Mouse (Mus musculus) hindlimb bud, embryonic 11.5 days (tissue): ENCODE results near the gene Vti1a.

ENCODE experiments used
- DNase-seq: peaks from one replicate; pipeline ENCODE4 v3.0.0-alpha.2; 2012; ENCODE audit warnings: low read depth, low spot score; ENCODE audit errors: extremely low spot score

The Vti1a gene

DNA sequence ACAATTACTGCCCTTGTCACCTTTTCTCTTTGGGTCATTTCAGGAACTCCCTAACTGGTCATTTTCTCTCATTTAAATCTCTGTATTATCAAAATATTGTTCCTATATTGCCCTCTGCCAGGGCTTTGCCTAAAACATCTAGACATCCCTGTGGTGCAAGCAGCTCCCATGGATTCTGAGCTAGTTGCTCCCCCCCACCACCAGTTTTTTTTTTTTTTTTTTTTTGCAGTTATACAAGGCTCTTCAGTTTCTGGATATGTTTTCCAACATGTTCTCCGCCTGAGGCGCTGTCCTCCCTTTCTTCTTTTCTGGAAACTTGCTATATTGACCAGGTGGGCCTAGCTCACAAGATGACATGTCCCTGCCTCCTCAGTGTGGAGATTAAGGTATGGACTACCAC is 2.4 kb upstream of the Vti1a start:
- DNase-seq, result no peak

DNA sequence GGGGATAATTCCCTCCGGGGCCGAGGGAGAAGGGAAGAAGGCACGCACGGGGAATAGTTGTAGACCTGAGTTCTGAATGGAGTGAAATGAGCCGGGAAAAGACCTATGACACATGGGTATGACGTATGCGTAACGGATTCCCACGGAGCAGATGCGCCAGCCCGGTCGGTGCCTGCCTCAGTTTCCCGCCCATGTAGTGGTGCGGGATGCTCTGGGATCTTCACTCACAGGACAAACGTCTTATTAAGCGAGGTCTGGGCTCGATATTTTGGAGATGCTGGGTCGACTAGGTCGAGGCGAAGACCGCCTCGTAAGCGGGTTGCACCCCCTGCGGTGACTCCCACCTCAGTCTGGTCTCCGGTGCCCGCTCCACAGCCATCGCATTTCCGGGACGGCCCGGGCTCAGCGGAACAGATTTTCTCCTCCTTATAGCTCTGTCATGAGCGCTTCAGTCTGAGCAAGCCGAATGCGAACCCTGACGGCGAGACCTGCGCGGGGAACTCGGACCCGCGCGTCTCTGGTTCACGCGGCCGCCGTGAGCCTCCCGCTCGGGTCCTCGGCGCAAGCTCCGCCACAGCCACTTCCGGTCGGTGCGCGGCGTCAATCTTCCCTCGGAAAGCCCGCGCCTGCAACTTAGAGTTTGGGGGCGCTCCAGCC is 515 bp upstream of the Vti1a start, which contains the start of gene Zdhhc6:
Zdhhc6 (minus strand) TSS at position 581 of the 657 bp plus-strand sequence.
- DNase-seq, result no peak

- DNase-seq, result no peak
Observed at GRCm38 (mm10) chr19:55316901-55317300, 806 bp downstream of the Vti1a start.

DNA sequence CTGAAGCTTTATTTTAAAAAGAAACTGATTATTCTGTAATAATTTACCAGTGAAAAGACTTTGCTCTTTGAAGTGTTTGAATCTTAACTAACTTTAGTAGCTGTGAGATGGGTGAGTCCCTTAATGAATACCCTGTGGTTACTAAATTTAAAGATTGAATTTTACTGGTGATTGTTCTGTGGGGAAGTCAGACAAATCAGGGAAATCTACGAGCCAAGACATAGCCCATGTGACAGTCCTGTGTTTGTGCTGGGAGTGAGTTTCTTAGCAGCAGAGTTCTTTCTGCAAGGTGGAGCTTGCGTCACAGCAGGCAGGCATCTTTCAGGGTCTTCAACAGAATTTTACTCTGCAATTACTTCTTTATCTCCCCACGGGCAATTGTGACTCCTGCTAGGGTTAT is 2.9 kb downstream of the Vti1a start:
- DNase-seq, result no peak

- no peak for DNase-seq
Observed at GRCm38 (mm10) chr19:55319521-55319920, 3.4 kb downstream of the Vti1a start.

- DNase-seq, result no peak
Observed at GRCm38 (mm10) chr19:55322604-55323003, 6.5 kb downstream of the Vti1a start.

DNA sequence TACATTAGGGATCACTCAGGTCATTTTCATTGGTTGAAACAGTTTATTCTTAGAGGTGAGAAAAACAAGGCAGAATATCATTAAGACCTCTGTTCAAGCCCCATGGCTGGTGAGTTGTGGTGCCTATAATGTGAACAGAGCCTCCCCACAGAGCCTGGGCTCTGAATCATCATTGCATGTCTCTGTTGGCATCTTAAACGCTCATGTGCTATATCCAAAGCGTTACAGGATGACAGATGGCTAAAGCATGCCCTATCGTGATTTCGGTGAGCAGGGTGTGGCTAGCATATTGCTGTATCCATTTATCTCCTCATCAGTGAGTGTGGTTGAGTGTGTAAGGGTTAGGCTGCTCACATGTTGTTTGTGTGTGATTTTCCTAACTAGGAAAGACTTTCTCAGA is 11.4 kb downstream of the Vti1a start:
- DNase-seq, result no peak

DNA sequence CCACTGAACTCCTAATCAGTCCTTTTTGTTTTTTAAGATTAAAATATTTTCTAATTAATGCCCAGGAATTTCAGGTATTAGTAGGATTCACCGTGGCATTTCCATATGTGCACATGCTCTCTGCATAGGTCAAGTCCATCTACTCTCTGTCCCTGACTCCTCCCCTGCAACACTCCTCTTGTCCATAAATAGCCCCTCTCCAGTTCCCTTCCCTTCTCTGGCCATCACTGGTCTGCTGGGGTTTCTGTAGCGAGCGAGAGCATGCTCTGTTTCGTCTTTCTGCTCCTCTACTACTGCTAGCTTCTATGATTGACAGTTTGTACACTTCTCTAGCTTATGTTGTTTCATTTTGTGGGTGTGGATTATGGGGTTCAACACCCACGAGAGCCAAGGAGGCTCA is 15.7 kb downstream of the Vti1a start:
- DNase-seq, result no peak

DNA sequence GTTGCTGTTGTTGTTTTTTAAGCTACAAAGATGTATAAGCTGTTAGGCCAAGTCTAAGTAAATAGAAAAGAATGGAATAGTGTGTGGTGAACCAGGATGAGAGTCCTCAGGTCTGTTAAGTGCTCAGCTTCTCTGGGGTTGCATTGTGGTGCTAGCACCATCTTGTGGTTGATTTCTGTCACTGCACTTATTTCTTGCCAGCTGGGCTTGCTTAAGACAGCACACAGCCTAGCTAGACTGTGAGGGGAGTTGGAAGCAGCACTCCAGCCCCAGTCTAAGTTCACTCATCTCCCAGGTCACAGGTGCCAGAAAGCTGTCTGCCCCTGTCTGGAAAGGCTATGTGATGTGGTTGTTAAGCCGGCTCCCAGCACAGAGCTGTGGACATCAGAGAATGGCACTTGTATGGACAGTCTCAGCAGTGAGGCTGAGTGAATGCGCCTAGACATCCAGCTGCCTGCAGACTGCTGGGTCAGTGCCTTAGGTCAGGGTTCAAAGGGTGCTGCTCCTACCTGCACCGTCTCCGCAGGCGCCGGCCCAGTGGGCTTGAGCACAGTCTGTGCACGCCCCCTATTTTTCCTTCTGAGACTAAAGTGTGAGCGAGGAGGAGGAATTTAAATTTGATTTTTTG is 16.7 kb downstream of the Vti1a start:
- DNase-seq, result peak; percentile 84

- DNase-seq, result no peak
Observed at GRCm38 (mm10) chr19:55335881-55336280, 19.8 kb downstream of the Vti1a start.

DNA sequence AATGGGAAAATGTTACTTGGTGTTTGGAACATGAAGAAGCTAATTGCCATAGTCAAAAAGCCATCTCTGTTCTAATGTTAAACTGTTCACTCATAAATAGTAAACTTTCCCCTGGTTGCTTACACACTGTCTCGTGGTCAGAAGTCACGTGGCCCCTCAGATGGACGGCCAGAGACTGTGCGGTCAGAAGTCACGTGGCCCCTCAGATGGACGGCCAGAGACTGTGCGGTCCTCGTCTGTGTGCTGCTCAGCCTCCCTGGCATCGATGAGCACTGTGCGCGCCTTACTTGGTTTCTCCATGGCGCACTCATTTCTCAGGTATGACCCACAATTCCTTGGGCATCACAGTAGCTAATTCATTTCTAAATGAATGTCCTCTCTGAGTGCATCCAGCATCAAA is 20.3 kb downstream of the Vti1a start:
- no peak for DNase-seq

GRCm38 (mm10) chr19:55337066-55337465 is 21.0 kb downstream of the Vti1a start:
- DNase-seq, result no peak

DNA sequence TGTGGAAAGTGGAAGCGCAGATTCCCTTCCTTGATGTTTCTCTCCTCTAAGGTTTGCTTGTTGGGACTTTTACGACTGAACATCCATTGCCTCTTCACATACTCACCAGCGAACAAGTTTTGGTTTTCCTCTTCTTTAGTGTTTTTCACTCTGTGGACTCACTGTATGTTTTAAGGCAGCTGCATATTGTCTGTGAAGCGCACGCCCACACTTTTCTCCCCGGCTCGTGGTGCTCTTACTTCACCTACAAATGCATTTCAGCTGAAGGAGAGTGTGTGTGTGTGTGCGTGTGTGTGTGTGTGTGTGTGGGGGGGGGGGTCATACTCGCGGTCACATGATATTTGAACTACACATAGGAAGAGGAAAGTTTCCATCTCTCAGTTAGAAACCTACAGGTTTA is 21.6 kb downstream of the Vti1a start:
- no peak for DNase-seq

DNA sequence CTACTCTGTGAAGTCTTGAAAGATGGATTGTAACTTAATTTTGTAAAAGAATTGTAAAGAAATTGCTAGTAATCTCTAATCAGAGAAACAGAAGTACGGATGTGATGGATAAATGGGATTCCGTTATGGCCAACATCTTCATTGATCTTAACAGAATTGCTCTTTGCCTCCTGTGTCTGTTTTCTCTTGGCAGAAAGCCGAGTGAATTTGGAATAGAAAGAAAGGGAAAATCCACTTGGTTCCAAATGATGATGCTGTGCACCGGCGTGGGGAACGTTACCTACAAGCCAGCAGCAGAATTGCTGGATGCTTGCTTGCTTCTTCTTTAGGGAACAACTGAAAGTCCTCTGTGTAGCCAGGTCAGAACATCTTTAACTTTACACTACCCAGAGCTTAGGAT is 24.4 kb downstream of the Vti1a start:
- DNase-seq, result no peak

DNA sequence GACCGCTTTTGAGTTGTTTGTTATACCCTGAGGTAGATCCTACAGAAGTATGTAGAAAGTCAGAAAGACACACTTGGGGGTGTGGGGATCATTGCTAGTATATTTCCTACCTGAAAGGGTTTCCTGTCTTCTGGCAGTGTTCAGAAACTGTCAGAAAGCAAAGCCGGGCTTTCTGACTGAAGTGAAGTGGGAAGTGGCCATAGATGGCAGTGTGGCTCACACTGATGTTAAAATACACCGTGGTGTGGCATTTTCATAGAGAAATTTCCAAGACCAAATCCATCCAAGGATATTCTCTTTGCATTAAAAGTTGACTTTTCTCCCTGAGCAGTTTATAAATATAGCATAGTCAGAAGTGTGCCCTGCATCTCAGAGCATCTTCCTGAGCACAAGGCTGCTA is 25.3 kb downstream of the Vti1a start:
- DNase-seq, result no peak

DNA sequence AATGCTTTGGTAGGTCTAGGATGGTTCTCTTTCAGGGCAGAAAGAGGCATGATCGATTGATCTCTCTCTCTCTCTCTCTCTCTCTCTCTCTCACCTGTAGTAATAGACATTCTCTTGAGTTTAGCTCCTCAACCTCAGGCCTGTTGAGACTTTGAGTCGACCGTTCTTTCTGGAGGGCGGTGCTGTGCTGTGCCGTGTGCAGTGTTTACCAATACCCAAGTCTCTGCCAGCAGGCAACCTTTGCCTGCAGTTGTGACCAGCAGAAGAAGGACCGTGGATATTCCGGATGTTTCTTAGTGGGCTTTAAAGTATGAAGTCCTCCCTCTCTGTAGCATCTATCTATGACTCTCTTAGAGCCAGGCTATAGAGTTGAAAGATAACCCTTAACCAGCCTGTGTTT is 26.3 kb downstream of the Vti1a start:
- no peak for DNase-seq

DNA sequence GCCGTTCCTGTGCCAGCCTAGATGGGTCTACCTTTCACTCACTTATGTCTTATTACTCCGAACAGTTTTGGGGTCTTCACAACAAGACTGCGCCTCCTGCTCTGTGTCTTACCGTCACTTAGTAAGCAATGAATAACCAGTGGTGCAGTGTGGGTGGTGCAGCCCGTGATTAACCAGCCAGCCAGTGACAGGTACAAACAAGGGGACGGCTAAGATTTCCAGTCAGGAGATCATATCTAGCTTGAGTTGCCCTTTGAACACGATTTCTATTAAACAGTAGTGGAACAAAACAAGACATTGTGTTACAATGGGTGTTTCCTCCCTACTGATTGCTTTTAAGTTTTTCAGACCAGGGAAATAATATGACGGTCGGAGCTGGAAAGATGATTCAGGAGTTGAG is 27.2 kb downstream of the Vti1a start:
- no peak for DNase-seq

GRCm38 (mm10) chr19:55348187-55348586 is 32.1 kb downstream of the Vti1a start:
- no peak for DNase-seq

DNA sequence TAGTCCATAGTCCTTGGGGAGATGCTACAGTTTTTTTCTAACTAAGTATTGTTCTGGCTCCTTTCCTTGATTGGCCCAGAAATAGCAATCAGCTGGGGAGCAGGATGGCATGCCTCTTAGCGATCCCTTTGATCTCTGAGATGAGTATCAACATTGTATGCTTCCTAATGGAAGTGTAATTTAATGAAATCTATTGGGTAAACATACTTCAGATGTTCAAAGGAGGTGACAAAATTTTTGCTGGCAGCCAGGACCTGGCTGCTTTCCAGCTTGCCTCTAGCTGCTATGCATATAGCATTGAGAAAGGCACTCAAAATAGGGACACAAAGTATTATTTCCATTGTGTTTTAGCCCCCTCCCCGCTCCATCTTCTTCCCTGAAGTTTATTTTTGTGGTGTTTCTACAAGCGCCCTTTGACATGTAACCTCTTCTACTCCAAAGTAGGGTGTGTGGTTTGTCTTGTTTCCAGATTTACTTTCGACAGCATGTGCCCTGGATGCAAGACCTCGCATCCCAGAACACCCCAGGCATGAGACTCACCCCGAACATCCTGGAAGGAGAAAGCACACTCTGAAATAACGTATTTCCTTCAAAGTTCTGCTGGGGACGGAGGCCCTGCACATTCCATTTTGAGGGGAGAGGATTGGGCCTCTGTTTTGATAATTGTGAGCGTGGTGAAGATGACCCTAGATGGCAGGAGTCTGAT is 34.7 kb downstream of the Vti1a start:
- no peak for DNase-seq

- no peak for DNase-seq
Observed at GRCm38 (mm10) chr19:55362606-55363005, 46.5 kb downstream of the Vti1a start.

DNA sequence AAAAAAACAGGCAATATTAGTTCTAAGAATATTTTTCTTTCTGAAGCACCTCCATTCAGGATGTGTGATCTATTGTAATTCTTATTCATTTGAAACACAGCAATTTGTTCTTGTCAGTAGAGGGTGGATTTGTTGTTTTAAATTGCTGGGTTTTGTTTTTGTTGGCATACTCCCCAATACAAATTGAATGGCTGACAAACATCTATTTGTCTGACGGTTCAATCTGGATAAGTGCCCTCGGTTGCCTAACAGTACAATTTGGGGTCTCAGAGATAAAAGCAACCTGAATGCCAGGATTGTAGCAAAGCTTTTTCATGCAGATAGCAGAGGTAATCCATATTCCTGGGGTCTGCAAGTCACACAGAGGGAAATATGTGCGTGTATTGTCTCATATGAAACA is 53.6 kb downstream of the Vti1a start:
- DNase-seq, result no peak

DNA sequence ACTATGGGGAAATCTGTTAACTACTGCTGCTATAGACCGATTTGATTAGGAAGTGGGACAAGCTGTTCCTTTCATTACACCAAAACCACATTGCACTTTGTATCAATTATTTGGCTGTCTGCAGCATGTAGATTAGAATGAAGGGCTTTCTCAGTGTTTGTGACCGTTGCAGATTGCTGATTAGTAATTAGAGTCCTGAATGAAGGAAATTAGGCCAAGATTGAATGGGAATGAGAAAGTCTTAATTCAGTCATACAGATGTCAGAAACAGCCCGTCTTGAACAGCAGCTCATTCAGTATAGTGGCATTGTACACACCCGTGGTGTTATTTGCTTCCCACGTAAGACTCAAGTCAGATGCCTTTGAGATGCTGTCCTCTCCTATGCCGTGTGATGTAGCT is 60.2 kb downstream of the Vti1a start:
- DNase-seq, result no peak
